Mouse (Mus musculus): ENCODE measurements around the gene Adgrf1. TPM values are rescaled to one million over a fixed set of nuclear protein-coding genes. Genes with fewer than 3 reads are reported as not detected.
"Not testable (repeated sequence)": the region's sequence is repeated elsewhere in the genome, so short reads cannot be mapped to it uniquely, and the experiment has no call there.

Adgrf1 gene
- polyA plus RNA-seq, 2 experiments = 0.66 to 0.69 TPM

DNA sequence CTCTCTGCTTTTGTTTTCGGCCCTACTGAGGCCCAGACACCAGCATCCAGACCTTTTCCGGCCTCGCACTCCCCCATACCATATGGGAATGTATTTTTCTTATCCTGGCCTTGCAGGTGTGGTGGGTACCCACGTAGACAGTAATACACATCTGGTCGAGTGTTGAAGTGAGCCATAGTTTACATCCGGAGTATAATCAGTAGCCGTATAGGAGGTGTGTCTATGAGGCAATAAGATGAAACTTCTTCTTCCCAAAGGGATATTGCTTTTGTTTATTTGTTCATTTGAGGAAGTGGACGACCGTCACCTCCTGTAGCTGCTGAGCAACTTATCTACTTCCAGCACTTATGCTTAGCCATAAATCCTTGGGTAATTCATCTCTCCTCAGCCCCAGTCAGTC lies 63.9 kb downstream of the Adgrf1 start:
- Histone ChIP-seq H3K4me2 (ENCODE audit: low read depth) (no peak overlapping the region), H3K27me3 (ENCODE audit: control insufficient read depth, insufficient read depth, low read length) (no peaks in the 10 kb centered on the region), H3K9me3 (ENCODE audit: control insufficient read depth, low read length) (no peaks in the 10 kb centered on the region), H3K36me3 (replicated peaks; ENCODE audit: control insufficient read depth, insufficient read depth, low read depth) (no peaks in the 10 kb centered on the region), H3K27ac (no peak overlapping the region), H3K9ac (replicated peaks) (no peak overlapping the region), H3K4me3 (ENCODE audit: insufficient read depth in 1 of 2, low read depth in 2 of 2, low read length in 2 of 2) (no peak overlapping the region), H3K4me1 (replicated peaks; ENCODE audit: control insufficient read depth in 2 of 2, insufficient read depth in 2 of 2, low read length in 1 of 2) (peaks cover 18 to 38% of the 10 kb centered on the region in 2 experiments)
- WGBS (ENCODE audit: insufficient replicate concordance) = 27% methylated on average over 9 of the region's 9 CpGs
- no peak for TF ChIP-seq CTCF (IDR thresholded peaks at IDR 0.05; ENCODE audit: low read depth)
- TF ChIP-seq EP300 (IDR thresholded peaks at IDR 0.05; ENCODE audit: low read depth) = no peak
- DNase-seq (ENCODE audit: low read depth in 3 of 3, low spot score in 3 of 3) (no peak), ATAC-seq (ENCODE audit: insufficient read depth) (no peak)

DNA sequence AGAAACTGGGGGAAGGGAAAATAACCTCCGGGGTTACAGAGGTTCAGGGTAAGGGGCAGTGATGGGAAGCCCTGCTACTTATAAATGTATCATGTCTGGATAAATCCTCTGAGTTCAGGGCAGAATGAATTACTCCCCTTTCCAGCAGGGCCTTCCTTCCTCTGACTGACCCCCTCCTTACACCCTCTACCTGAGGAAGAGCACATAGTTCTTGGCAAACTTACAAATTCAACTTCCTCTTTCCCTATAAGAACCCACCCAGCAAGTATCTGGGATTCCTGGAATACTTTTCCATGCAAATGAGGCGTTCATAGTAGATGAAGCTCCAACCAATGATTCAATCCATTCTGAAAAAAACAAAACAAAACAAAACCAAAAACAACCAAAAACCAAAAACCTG lies 67.5 kb downstream of the Adgrf1 start:
- Histone ChIP-seq H3K4me1 (replicated peaks; ENCODE audit: control insufficient read depth in 2 of 2, insufficient read depth in 2 of 2, low read length in 1 of 2) (peaks cover 0 to 7% of the 10 kb centered on the region in 2 experiments; a peak in 2 of 4 replicates), H3K4me3 (ENCODE audit: insufficient read depth in 1 of 2, low read depth in 2 of 2, low read length in 2 of 2) (no peak overlapping the region), H3K27me3 (ENCODE audit: control insufficient read depth, insufficient read depth, low read length) (no peaks in the 10 kb centered on the region), H3K9me3 (ENCODE audit: control insufficient read depth, low read length) (no peaks in the 10 kb centered on the region), H3K36me3 (replicated peaks; ENCODE audit: control insufficient read depth, insufficient read depth, low read depth) (no peaks in the 10 kb centered on the region), H3K9ac (replicated peaks) (no peak overlapping the region), H3K4me2 (ENCODE audit: low read depth) (no peak overlapping the region), H3K27ac (no peak overlapping the region)
- DNase-seq (ENCODE audit: low read depth in 3 of 3, low spot score in 3 of 3) (no peak), ATAC-seq (ENCODE audit: insufficient read depth) (no peak)
- no peak for TF ChIP-seq EP300 (IDR thresholded peaks at IDR 0.05; ENCODE audit: low read depth)
- no peak for TF ChIP-seq CTCF (IDR thresholded peaks at IDR 0.05; ENCODE audit: low read depth)
- 62% methylated on average over 2 of the region's 2 CpGs for WGBS (ENCODE audit: insufficient replicate concordance)

DNA sequence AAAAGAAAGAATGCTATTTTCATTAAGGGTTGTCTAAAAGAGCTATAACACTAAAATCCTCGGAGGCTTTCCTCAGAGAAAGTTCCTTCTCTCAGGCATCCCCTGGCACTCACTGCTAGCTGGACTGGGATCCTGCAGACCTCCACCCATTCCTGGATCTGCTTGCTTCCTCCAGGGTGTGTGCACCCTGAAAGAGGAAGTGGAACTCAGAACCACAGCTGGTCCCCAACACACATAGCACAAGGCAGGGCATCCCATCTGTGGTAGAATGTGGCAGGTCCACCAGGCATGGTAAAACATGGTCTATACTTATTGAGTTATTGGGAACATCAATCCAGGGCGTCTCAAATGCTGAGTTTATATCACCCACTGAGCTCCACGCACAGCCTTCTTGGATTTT lies 68.2 kb downstream of the Adgrf1 start:
- Histone ChIP-seq H3K4me1 (replicated peaks; ENCODE audit: control insufficient read depth in 2 of 2, insufficient read depth in 2 of 2, low read length in 1 of 2) (peaks cover 0 to 5% of the 10 kb centered on the region in 2 experiments; a peak in 2 of 4 replicates), H3K27me3 (ENCODE audit: control insufficient read depth, insufficient read depth, low read length) (no peaks in the 10 kb centered on the region), H3K4me2 (ENCODE audit: low read depth) (no peak overlapping the region), H3K36me3 (replicated peaks; ENCODE audit: control insufficient read depth, insufficient read depth, low read depth) (no peaks in the 10 kb centered on the region), H3K9ac (replicated peaks) (no peak overlapping the region), H3K27ac (no peak overlapping the region), H3K9me3 (ENCODE audit: control insufficient read depth, low read length) (no peaks in the 10 kb centered on the region), H3K4me3 (ENCODE audit: insufficient read depth in 1 of 2, low read depth in 2 of 2, low read length in 2 of 2) (no peak overlapping the region)
- DNase-seq (ENCODE audit: low read depth in 3 of 3, low spot score in 3 of 3) (no peak), ATAC-seq (ENCODE audit: insufficient read depth) (no peak)
- TF ChIP-seq EP300 (IDR thresholded peaks at IDR 0.05; ENCODE audit: low read depth) (no peak), CTCF (IDR thresholded peaks at IDR 0.05; ENCODE audit: low read depth) (no peak)
- 47% methylated on average over 3 of the region's 3 CpGs for WGBS (ENCODE audit: insufficient replicate concordance)

DNA sequence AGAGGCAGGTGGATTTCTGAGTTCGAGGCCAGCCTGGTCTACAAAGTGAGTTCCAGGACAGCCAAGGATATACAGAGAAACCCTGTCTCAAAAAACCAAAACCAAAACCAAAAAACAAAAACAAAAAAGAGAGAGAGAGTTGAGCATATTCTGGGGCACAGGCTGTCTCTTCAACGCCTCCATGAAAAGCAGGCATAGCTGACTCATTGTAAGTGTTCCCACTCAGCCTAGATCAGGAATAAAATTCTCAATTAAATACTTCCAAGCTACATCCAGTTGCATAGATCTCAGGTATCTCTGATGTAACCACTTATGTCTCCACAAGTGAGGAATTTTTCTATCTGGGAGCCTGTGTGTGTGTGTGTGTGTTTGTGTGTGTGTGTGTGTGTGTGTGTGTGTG lies 76.4 kb downstream of the Adgrf1 start:
- H3K27ac ChIP-seq; H3K36me3 ChIP-seq (replicated peaks; ENCODE audit: control insufficient read depth, insufficient read depth, low read depth); H3K4me3 ChIP-seq (ENCODE audit: insufficient read depth in 1 of 2, low read depth in 2 of 2, low read length in 2 of 2); H3K9ac ChIP-seq (replicated peaks); H3K4me2 ChIP-seq (ENCODE audit: low read depth); ATAC-seq (ENCODE audit: insufficient read depth); H3K27me3 ChIP-seq (ENCODE audit: control insufficient read depth, insufficient read depth, low read length); H3K9me3 ChIP-seq (ENCODE audit: control insufficient read depth, low read length); DNase-seq (ENCODE audit: low read depth in 3 of 3, low spot score in 3 of 3); H3K4me1 ChIP-seq (replicated peaks; ENCODE audit: control insufficient read depth in 2 of 2, insufficient read depth in 2 of 2, low read length in 1 of 2): not testable (repeated sequence)
- 65% methylated on average over 2 of the region's 2 CpGs for WGBS (ENCODE audit: insufficient replicate concordance)

DNA sequence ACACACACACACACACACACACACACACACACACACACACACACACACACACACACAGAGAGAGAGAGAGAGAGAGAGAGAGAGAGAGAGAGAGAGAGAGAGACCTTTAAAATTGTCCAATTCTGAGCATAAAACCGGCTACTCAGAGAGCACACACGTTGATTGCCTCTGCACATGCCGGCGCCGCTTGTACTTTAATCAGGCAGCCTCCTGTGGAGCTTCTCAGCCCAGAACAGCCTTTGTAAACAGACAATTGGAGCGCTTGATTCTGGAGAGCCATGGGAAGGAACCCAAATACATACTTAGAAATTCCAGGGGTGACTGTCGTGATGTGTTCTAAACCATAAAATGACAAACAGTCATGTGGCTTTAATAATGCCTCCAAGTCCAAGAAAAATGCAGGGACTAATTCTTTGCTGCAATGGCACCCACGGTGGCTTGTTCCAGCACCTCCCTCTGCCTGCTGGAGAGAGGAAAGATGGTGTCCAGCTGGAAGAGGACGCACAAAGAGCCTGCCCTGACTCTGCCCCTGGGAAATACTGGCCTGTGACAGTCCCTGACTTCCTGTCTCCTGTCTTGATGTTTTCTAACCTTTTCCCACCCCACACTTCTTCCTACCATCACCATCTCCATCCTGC lies 87.9 kb downstream of the Adgrf1 start:
- peaks cover 0 to 10% of the 10 kb centered on the region in 2 experiments; a peak in 2 of 4 replicates for H3K4me1 ChIP-seq (replicated peaks; ENCODE audit: control insufficient read depth in 2 of 2, insufficient read depth in 2 of 2, low read length in 1 of 2)
- H3K9ac ChIP-seq (replicated peaks) = no peak overlapping the region
- H3K36me3 ChIP-seq (replicated peaks; ENCODE audit: control insufficient read depth, insufficient read depth, low read depth) = no peaks in the 10 kb centered on the region
- ATAC-seq (ENCODE audit: insufficient read depth) (0 out of 2 replicates have a peak, but pooled peaks have one; percentile 33), DNase-seq (ENCODE audit: low read depth in 3 of 3, low spot score in 3 of 3) (no peak)
- TF ChIP-seq CTCF (IDR thresholded peaks at IDR 0.05; ENCODE audit: low read depth) (no peak), EP300 (IDR thresholded peaks at IDR 0.05; ENCODE audit: low read depth) (no peak)
- H3K27ac ChIP-seq = no peak overlapping the region
- WGBS (ENCODE audit: insufficient replicate concordance) = 23% methylated on average over 9 of the region's 9 CpGs
- no peak overlapping the region for H3K4me2 ChIP-seq (ENCODE audit: low read depth)
- H3K27me3 ChIP-seq (ENCODE audit: control insufficient read depth, insufficient read depth, low read length) = peaks cover 14% of the 10 kb centered on the region
- H3K9me3 ChIP-seq (ENCODE audit: control insufficient read depth, low read length) = no peaks in the 10 kb centered on the region
- H3K4me3 ChIP-seq (ENCODE audit: insufficient read depth in 1 of 2, low read depth in 2 of 2, low read length in 2 of 2) = no peak overlapping the region
